Mouse (Mus musculus): ENCODE measurements around the gene Vps51. TPM values are rescaled to one million over a fixed set of nuclear protein-coding genes. Genes with fewer than 3 reads are reported as not detected.

Gene Vps51
- polyA plus RNA-seq (2011; ENCODE audit: insufficient read depth, insufficient read length, low read depth, missing spikeins) = 46.6 and 47.4 TPM in 2 replicates

DNA sequence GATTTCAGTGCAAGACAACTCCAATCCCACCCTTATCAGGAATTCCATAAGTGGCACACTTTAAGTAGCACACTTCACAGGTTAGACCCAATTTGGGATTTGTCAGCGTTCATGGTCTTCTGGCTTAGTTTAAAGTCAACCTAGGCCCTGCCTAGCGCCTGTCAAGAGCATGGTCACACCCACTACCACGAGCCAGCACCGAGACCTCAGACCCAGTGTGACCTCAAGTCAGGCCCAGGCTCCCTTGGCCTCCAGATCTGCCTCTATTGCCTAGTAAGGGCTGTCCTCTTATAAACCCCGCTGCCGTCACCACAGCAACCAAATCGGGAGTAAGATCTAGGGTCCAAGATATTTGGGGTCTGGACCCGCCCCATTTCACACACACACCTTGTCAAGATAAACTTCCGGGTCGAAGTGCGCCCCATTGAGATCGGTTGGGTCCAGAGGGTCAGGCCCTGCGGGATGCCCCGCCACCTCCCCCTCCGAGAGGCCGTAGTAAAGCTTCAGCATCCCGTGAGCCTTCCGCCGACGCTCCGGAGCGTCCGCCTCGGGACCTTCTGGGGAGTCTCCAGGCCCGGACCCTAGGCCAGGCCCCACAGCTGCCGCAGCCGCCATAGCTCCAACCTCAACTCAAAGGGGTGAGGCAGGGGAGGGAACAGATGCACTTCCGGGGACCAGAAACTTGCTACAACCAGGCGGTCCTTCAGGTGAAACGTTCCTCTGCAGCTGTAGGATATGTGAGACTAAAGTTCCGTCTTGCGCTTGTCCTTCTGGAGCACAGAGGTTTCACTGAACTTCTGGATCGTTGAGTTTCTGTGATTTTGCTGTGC lies at the start of gene Vps51:
Vps51 (minus strand) TSS at position 668 of the 830 bp plus-strand sequence.
- peak within 1 kb of the TSS; percentile 82 for H3K4me3 ChIP-seq (ENCODE audit: low read depth, low read length)
- peak within 1 kb of the TSS; percentile 71 for H3K9ac ChIP-seq (ENCODE audit: low read depth, poor library complexity, severe bottlenecking)
- H3K4me1 ChIP-seq (ENCODE audit: control insufficient read depth, insufficient read depth, low read length) = no peaks in the 10 kb centered on the region
- H3K27ac ChIP-seq (ENCODE audit: insufficient read depth, low read length) = no peak within 1 kb of the TSS
- H3K27me3 ChIP-seq (ENCODE audit: control insufficient read depth, insufficient read depth, low read length, poor library complexity, severe bottlenecking) = no peaks in the 10 kb centered on the region
- H3K9me3 ChIP-seq (replicated peaks; ENCODE audit: control insufficient read depth, insufficient read depth, low read length, poor library complexity, severe bottlenecking) = no peaks in the 10 kb centered on the region
- TF ChIP-seq EP300 (IDR thresholded peaks at IDR 0.05; ENCODE audit: insufficient read depth, low read depth, low read length) (peak; percentile 39; the same call in 1 of the 2 replicates), CTCF (IDR thresholded peaks at IDR 0.05; ENCODE audit: low read depth, low read length) (no peak), POLR2A (IDR thresholded peaks at IDR 0.05; ENCODE audit: insufficient read depth, low read length) (no peak)
- no peaks in the 10 kb centered on the region for H3K36me3 ChIP-seq (ENCODE audit: control insufficient read depth, insufficient read depth, low read length, poor library complexity, severe bottlenecking)

DNA sequence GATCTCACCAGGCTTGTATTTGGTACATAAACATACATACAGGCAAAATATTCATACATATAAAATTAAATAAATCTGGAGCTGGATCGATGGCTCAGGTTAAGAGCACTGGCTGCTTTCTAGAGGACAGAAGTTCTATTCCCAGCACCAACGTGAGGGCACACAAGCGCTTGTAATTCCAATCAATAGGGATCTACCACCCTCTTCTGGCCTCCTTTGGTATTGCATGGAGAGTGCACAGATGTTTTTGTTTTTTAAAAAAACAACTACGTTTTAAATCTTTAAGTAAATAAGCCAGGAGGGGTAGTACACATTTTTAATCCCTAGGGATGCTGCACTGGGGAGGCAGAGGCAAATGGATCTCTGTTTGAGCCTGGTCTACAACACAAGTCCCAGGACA lies 49.3 kb upstream of the Vps51 start:
- no peaks in the 10 kb centered on the region for H3K27me3 ChIP-seq (ENCODE audit: control insufficient read depth, insufficient read depth, low read length, poor library complexity, severe bottlenecking)
- no peaks in the 10 kb centered on the region for H3K4me1 ChIP-seq (ENCODE audit: control insufficient read depth, insufficient read depth, low read length)
- H3K4me3 ChIP-seq (ENCODE audit: low read depth, low read length) = no peak overlapping the region
- TF ChIP-seq POLR2A (IDR thresholded peaks at IDR 0.05; ENCODE audit: insufficient read depth, low read length) (no peak), CTCF (IDR thresholded peaks at IDR 0.05; ENCODE audit: low read depth, low read length) (peak; percentile 3)
- no peaks in the 10 kb centered on the region for H3K36me3 ChIP-seq (ENCODE audit: control insufficient read depth, insufficient read depth, low read length, poor library complexity, severe bottlenecking)
- H3K27ac ChIP-seq (ENCODE audit: insufficient read depth, low read length) = no peak overlapping the region
- no peaks in the 10 kb centered on the region for H3K9me3 ChIP-seq (replicated peaks; ENCODE audit: control insufficient read depth, insufficient read depth, low read length, poor library complexity, severe bottlenecking)
- H3K9ac ChIP-seq (ENCODE audit: low read depth, poor library complexity, severe bottlenecking) = no peak overlapping the region

DNA sequence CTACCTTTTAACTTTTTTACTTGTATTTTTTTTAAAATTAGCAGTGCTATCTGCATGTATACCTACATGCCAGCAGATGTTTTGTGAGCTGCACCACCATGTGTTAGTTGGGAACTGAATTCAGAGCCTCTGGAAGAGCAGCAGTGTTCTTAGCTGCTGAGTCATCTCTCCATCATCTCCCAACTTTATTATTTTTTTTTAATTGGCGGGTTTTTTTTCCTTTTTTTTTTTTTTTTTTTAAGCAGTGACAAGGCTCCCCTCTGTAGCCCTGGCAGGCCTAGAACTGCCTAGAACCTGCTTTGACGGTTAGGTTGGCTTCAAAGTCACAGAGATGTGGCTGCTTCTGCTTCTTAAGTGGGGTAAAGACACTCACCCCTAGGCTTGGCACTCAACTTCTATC lies 47.9 kb upstream of the Vps51 start:
- no peaks in the 10 kb centered on the region for H3K27me3 ChIP-seq (ENCODE audit: control insufficient read depth, insufficient read depth, low read length, poor library complexity, severe bottlenecking)
- H3K9me3 ChIP-seq (replicated peaks; ENCODE audit: control insufficient read depth, insufficient read depth, low read length, poor library complexity, severe bottlenecking) = no peaks in the 10 kb centered on the region
- H3K4me3 ChIP-seq (ENCODE audit: low read depth, low read length) = no peak overlapping the region
- H3K36me3 ChIP-seq (ENCODE audit: control insufficient read depth, insufficient read depth, low read length, poor library complexity, severe bottlenecking) = no peaks in the 10 kb centered on the region
- H3K27ac ChIP-seq (ENCODE audit: insufficient read depth, low read length) = no peak overlapping the region
- TF ChIP-seq CTCF (IDR thresholded peaks at IDR 0.05; ENCODE audit: low read depth, low read length) (no peak), POLR2A (IDR thresholded peaks at IDR 0.05; ENCODE audit: insufficient read depth, low read length) (no peak), EP300 (IDR thresholded peaks at IDR 0.05; ENCODE audit: insufficient read depth, low read depth, low read length) (no peak)
- no peak overlapping the region for H3K9ac ChIP-seq (ENCODE audit: low read depth, poor library complexity, severe bottlenecking)
- H3K4me1 ChIP-seq (ENCODE audit: control insufficient read depth, insufficient read depth, low read length) = peaks cover 2% of the 10 kb centered on the region

DNA sequence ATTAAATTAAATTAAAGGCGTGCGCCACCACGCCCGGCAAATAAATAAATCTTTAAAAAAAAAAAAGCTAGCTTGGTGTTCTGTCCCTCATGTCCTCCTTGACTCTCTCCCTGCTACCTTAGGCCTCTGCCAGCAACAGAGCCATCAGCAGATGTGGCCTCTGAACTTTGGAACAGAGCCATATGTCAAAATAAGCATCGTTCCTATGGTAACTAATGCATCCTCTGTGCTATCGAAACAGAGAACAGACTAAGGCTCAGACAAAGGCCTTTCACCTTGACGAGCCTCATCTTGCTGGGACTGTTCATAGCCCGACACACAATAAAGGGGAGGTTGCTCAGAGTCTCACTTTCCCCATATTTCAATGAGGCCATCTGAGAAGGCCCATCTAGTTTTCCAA lies 46.3 kb upstream of the Vps51 start:
- Histone ChIP-seq H3K9me3 (replicated peaks; ENCODE audit: control insufficient read depth, insufficient read depth, low read length, poor library complexity, severe bottlenecking) (no peaks in the 10 kb centered on the region), H3K4me1 (ENCODE audit: control insufficient read depth, insufficient read depth, low read length) (peaks cover 2% of the 10 kb centered on the region), H3K27ac (ENCODE audit: insufficient read depth, low read length) (no peak overlapping the region), H3K36me3 (ENCODE audit: control insufficient read depth, insufficient read depth, low read length, poor library complexity, severe bottlenecking) (no peaks in the 10 kb centered on the region), H3K4me3 (ENCODE audit: low read depth, low read length) (no peak overlapping the region), H3K9ac (ENCODE audit: low read depth, poor library complexity, severe bottlenecking) (no peak overlapping the region), H3K27me3 (ENCODE audit: control insufficient read depth, insufficient read depth, low read length, poor library complexity, severe bottlenecking) (no peaks in the 10 kb centered on the region)
- TF ChIP-seq CTCF (IDR thresholded peaks at IDR 0.05; ENCODE audit: low read depth, low read length) = no peak

DNA sequence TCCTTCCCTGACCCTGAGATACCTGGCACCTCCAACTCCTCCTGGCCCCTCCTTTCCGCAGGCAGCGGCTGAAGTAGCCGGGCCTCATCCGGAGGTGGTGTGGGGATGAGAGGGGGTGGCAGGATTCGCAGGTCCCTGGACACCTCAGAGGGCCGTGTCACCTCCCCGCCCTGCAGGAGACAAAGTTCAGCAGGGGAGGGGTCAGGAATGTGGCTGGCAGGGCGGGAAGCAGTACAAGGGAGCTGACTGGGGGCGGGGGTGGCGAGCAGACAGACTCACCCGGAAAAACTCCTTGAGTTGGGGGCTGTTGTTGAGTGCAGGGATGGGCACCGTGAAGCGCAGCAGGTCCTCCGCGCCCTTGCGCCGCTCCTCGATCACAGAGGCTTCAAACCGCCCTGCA lies 44.7 kb upstream of the Vps51 start:
- Histone ChIP-seq H3K36me3 (ENCODE audit: control insufficient read depth, insufficient read depth, low read length, poor library complexity, severe bottlenecking) (no peaks in the 10 kb centered on the region), H3K9ac (ENCODE audit: low read depth, poor library complexity, severe bottlenecking) (no peak overlapping the region), H3K27ac (ENCODE audit: insufficient read depth, low read length) (no peak overlapping the region), H3K4me1 (ENCODE audit: control insufficient read depth, insufficient read depth, low read length) (peaks cover 2% of the 10 kb centered on the region), H3K4me3 (ENCODE audit: low read depth, low read length) (peak overlapping the region; percentile 19), H3K9me3 (replicated peaks; ENCODE audit: control insufficient read depth, insufficient read depth, low read length, poor library complexity, severe bottlenecking) (no peaks in the 10 kb centered on the region), H3K27me3 (ENCODE audit: control insufficient read depth, insufficient read depth, low read length, poor library complexity, severe bottlenecking) (no peaks in the 10 kb centered on the region)
- TF ChIP-seq CTCF (IDR thresholded peaks at IDR 0.05; ENCODE audit: low read depth, low read length) = no peak
- no peak for TF ChIP-seq EP300 (IDR thresholded peaks at IDR 0.05; ENCODE audit: insufficient read depth, low read depth, low read length)
- TF ChIP-seq POLR2A (IDR thresholded peaks at IDR 0.05; ENCODE audit: insufficient read depth, low read length) = no peak

DNA sequence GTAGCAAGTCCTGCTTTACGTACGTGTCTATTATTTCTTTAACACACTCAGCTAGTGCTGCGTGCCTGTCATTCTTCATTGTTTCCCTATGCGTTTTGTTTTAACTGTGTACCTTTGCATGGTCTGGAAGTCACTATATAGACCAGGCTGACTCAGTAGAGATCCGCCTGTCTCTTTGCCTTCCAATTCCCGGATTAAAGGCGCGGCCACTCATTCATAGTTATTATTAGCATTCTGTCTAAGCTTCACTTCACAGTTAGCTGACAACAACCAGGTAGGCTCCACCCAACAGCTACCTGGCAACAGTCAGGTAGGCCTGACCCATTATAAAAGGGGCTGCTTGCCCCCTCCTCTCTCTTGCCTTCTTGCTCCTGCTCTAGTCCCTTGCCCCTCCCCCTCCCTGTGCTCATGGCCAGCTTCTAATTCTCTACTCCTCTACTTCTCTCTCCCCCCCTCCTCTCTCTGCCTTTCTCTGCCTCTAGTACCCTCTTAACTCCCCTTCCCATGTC lies 41.7 kb upstream of the Vps51 start:
- no peaks in the 10 kb centered on the region for H3K27me3 ChIP-seq (ENCODE audit: control insufficient read depth, insufficient read depth, low read length, poor library complexity, severe bottlenecking)
- peak overlapping the region; percentile 57 for H3K4me3 ChIP-seq (ENCODE audit: low read depth, low read length)
- H3K9me3 ChIP-seq (replicated peaks; ENCODE audit: control insufficient read depth, insufficient read depth, low read length, poor library complexity, severe bottlenecking) = no peaks in the 10 kb centered on the region
- H3K27ac ChIP-seq (ENCODE audit: insufficient read depth, low read length) = peak overlapping the region; percentile 72
- H3K36me3 ChIP-seq (ENCODE audit: control insufficient read depth, insufficient read depth, low read length, poor library complexity, severe bottlenecking) = peaks cover 14% of the 10 kb centered on the region
- TF ChIP-seq EP300 (IDR thresholded peaks at IDR 0.05; ENCODE audit: insufficient read depth, low read depth, low read length) (no peak), POLR2A (IDR thresholded peaks at IDR 0.05; ENCODE audit: insufficient read depth, low read length) (no peak), CTCF (IDR thresholded peaks at IDR 0.05; ENCODE audit: low read depth, low read length) (no peak)
- H3K4me1 ChIP-seq (ENCODE audit: control insufficient read depth, insufficient read depth, low read length) = peaks cover 2% of the 10 kb centered on the region
- H3K9ac ChIP-seq (ENCODE audit: low read depth, poor library complexity, severe bottlenecking) = peak overlapping the region; percentile 86; the same call in 1 of the 2 replicates

Data from ES-Bruce4 (cell line).